Mouse (Mus musculus) urinary bladder, postnatal 14 days (tissue): ENCODE results near the gene Haspin.

Experiments
- DNase-seq: peaks from one replicate; pipeline ENCODE4 v3.0.0; 2021; ENCODE audit warnings: low spot score

Gene Haspin

GRCm38 (mm10) chr11:73137591-73138501 is at the start of gene Haspin:
TSS of gene Haspin (minus strand) at chr11:73138294.
- peak; percentile 92 for DNase-seq

DNA sequence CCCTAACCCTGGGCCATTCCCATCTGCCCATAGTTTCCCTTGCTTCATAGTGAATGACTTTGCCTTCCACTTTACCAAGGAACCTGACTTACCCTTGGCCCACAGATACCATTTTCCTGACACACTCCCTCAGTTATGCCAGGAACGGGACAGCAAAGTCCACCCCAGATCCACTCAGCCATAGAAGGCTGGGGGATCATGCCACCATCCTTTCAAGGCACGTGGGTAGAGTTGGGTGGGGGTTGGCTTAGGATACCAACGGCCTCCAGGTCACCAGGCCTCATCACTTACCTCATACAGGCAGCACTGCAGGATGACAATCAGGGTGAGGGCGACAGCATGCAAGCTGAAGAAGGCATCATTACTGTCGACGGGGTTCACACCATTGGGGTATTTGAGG is 49.1 kb upstream of the Haspin start:
- no peak for DNase-seq

GRCm38 (mm10) chr11:73185872-73186615 is 48.0 kb upstream of the Haspin start:
- DNase-seq, result no peak

DNA sequence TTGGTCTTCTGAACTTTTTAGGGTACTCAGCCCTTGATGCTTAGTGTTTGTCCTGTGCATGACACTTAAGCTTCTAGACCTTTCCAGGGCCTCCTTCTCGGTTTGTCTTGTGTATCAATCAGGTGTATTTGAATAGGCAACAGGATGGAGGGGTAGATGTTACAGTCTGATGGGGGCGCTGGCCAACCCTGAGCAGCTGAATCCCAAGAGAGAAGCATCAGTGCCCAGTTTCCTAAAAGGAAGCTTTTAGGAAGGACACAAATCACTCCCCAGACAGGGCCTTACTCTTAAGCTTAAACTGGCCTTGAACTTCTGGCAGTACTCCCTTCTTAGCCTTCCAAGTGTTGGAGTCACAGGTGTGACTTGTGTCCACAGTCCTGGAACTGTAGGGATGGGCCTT is 39.8 kb upstream of the Haspin start:
- DNase-seq, result no peak

GRCm38 (mm10) chr11:73177509-73177875 is 39.4 kb upstream of the Haspin start:
- peak; percentile 93 for DNase-seq

- DNase-seq, result peak; percentile 96
These were observed 38.8 kb upstream of the Haspin start, which contains the start of the genes Emc6 and Tax1bp3 for GRCm38 (mm10) chr11:73176608-73177508. TSS of gene Emc6 (minus strand) at chr11:73177037. TSS of gene Tax1bp3 (plus strand) at chr11:73177083.

DNA sequence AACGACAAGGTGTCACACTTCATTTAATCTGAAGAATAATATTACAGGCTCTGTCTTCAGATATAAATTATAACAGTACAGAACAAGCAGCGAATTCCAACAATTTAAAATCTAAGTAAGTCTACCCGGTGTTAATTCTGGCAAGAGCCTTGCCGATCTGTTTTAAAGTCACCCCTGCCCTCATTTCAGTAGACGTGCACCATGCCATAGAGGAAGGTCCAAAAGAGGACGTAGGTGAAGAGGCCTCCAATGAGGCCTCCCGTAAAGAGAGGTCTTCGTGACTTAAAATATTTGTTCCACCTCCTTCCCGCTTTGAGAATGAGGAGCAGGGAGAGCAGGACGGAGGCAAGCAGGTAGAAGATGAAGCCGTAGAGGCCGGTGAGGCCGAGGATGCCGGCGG is 38.1 kb upstream of the Haspin start:
- no peak for DNase-seq

DNA sequence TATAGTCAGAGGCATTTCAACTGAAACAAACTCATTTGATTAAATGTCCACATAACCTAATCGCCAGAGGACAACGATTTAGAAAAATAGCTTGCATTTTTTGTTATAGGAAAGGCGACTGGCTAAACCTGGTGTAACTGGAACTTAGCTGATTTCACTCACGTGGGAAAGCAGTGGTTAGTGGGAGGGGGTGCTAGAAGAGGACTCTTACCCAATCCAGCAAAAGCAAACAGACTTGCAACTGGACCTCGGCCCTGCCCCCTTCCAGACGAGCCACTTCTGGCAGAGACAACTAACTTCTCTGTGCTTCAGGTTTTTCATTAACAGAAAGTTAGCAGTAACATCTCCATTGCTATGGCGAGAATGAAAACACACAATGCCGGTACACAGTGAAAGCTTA is 37.5 kb upstream of the Haspin start:
- DNase-seq, result peak; percentile 46

DNA sequence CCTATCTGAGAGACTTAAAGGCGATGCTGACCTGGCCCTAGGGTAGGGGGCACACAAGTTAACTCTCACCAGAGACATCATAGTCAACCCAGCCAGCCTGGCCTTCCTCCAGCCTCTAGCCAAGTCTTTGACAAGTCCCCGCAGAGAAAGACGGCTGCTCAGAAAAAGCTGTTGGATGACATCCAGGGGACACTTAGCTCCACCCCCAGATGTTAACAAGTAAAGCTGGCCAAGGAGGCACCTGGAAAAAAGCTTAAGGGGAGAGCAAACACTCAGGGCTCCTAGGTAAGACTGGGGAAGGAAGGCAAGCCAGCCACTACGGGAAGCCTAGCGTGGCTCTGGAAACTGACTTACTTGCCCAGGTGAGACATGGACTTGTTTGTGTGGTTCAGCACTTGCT is 34.1 kb upstream of the Haspin start:
- peak; percentile 55 for DNase-seq

- peak; percentile 67 for DNase-seq
These were observed 31.1 kb upstream of the Haspin start for GRCm38 (mm10) chr11:73169231-73169630.

- no peak for DNase-seq
These were observed 30.5 kb upstream of the Haspin start for GRCm38 (mm10) chr11:73168576-73168975.

- DNase-seq, result no peak
These were observed 30.0 kb upstream of the Haspin start for GRCm38 (mm10) chr11:73168071-73168470.

DNA sequence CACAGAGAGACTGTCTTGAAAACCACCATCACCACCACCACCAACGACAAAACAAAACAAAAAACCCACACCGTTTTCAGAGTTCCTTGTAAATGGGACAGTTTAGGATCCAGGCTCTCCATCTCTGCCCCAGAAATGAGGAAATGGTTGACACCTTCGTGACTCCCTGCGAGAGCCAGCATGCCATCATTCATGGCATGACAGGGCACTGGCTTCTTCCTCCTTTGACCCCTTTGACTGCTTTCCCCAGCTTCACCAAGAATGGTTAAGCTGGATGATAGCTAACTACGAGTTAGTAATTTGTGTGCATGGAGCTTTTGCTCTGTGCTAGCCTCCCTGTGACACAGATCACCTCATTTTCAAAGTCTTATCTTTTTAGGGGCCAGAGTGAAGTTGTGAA is 24.2 kb upstream of the Haspin start:
- no peak for DNase-seq

GRCm38 (mm10) chr11:73161616-73162015 is 23.5 kb upstream of the Haspin start:
- DNase-seq, result no peak

DNA sequence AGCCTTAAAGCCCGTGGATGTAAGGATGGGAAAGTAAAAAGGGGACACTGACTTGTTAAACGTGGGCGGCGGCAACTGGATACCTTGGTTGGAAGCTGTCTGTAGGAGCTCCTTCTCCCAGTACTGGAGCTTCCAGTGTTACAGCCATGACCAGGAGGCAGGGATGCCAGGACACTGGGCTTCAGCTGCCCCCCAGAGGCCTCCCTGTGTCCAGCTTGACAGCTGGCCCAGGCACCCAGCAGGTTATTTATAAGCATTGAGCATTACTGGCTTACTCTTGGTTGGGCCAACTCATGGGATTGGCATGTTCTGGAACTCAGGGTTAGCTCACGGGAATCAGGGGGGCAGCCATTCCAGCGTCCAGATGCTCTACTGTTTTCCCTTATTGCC is 22.7 kb upstream of the Haspin start:
- DNase-seq, result no peak

DNA sequence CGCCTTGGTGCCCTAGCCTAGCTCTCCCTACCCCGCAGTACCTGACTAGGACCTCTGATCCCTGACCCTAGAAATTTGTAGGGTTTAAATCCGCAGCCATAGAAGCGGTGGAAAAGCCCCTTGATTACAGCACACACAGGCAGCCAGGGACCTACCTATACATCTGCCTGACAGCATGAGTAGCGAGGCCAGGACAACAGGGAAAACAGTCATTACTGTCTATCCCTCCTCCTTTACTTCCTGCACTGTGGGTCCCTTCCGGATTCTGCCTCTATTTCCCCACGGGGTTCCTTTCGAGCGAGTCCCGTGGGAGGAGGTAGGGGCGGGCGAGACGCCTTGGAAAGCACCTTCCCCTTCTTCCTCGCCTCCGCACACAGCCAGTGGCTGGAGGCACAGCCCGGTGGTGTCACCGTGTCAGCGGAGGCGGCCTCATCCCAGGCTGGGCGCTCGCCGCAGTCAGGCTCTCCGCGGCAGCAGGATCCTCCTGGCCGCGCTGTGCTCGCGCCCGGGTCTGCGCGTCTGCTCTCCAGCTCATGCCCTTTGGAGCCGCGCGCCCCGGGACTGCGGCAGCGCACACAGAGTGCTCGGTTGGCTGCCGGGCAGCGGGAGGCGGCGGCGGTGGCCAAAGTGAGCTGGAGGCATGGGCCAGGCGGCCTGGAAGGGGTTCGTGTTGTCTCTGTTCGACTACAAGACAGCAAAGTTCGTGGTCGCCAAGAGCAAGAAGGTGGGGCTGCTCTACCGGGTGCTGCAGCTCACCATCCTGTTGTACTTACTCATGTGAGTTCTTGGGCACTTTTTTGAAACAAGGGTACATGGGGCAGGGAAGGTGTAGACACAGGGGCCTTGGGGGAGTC is 22.1 kb upstream of the Haspin start, which contains the start of gene P2rx5:
Gene P2rx5, plus strand, starts transcription at position 465 of the 854 bp plus-strand sequence.
- peak; percentile 29 for DNase-seq

GRCm38 (mm10) chr11:73155071-73155470 is 17.0 kb upstream of the Haspin start:
- no peak for DNase-seq

DNA sequence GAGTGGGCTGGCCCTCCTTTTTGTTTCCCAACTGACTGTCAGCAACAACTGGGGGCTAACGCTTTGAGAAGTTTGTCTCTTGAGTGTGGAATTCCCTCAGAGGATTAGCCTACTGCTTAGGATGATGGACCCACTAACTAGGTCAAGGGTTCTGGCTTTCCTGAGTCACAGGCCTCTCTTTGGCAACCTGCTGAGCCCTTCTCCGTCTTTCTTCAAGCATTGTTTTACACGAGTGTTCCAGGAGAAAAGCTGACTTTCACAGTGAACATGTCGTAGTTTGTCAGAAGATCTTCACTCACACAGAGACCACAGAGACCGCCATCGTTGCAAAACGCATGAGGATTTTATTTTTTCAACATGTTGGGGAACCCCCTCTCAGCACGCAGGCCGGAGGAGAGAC is 10.1 kb upstream of the Haspin start:
- no peak for DNase-seq

- no peak for DNase-seq
These were observed 8.9 kb upstream of the Haspin start for GRCm38 (mm10) chr11:73146975-73147365.

DNA sequence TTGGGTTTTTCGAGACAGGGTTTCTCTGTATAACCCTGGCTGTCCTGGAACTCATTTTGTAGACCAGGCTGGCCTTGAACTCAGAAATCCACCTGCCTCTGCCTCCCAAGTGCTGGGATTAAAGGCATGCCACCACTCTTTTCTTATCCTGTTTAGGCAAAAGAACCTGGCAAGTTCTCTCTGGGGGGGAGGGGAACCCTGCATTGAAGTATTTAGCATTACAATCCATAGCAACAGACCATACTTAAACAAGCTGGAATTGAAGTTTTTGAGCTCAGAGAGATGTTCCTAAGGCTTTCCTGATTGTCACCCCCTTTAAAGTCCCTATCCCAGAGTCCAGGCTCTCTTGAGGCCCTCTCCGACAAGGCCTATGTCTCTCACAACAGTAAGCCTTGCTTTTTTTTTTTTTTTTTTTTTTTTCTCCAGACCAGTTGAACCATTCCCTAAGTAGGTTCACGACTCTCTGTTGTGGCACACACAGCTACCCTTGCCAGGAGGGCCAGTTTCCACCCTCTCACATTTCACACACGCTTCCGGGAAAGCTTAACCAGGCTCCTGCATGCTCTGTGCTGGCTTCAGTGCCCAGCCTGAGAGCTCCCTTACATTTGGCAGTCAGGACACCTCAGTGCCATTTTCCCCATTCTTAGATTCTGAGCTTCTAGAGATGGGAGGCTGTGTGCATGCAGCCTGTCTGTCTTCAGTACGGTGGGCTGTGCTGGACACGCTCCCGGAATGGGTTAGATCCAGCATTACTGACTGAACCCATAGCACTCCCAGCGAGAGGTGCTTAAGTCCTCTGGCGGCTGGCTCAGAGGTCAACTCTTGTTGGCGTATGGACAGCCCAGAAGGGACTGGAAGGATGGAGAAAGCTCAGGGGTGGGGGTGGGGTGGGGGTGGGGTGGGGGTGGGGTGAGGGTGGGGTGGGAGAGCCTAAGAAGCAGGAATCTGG is 8.2 kb upstream of the Haspin start:
- DNase-seq, result no peak
